Mouse (Mus musculus) right cerebral cortex, postnatal 14 days (tissue): Measurements from ENCODE around the gene Spats2.
"Not testable (repeated sequence)": the region's sequence is repeated elsewhere in the genome, so short reads cannot be mapped to it uniquely, and the experiment has no call there.

Experiments
- DNase-seq: peaks from one replicate; pipeline ENCODE4 v3.0.0; 2022

The Spats2 gene

DNA sequence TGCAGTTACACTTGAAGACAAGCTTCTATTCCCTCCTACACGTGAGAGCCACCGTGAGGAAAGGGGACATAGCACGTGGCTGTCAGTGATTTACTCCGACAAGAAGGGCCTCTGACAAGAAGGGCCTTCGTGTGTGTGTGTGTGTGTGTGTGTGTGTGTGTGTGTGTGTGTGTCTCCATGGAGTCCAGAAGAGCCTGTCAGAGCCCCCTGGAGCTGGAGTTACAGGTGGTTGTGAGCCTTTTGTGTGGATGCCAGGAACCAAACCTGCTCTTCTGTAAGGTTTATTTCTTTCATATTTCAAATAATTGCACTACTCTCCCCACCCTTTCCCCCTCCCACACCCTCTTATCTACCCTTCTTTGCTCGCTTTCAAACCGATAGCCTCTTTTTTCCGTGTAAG lies 25.6 kb downstream of the Spats2 start:
- no peak for DNase-seq

DNA sequence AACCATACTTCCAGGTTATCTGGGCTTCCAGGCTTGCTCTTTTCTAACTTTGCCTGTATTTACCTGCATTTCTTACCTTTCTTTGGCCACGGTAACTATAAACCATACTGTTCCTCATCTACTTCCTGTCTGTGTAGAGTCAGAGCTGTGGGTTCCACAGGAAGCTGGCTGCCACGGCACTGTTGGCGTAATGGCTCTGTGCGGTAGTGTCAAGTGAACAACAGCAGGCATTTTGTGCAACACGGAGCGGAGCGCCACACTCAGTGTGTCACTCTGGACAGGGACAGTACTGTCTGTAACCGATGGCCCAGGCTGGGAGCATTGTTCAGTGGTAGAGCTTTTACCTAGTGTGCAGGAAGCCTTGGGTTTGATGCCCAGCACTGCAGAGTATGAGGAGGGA lies 27.8 kb downstream of the Spats2 start:
- no peak for DNase-seq

DNA sequence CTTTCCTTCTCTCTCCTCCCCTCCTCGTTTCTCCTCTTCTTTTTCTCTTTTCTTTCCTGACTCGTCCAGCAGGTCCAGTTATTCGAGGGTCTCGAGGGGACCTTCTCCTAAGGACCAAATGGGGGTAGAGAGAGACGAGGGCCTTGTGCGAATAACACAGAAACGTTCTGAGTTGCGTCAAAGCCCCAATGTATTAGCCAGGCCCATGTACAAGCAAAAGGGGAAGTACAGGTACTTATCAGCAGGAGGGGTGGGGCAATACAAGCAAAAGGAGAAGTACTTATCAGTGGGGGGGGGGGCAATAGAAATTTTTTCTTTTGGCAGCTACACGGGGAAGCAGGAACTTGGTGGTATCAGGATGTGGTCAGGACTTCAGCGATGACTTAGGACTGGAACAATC lies 28.8 kb downstream of the Spats2 start:
- not testable (repeated sequence) for DNase-seq

DNA sequence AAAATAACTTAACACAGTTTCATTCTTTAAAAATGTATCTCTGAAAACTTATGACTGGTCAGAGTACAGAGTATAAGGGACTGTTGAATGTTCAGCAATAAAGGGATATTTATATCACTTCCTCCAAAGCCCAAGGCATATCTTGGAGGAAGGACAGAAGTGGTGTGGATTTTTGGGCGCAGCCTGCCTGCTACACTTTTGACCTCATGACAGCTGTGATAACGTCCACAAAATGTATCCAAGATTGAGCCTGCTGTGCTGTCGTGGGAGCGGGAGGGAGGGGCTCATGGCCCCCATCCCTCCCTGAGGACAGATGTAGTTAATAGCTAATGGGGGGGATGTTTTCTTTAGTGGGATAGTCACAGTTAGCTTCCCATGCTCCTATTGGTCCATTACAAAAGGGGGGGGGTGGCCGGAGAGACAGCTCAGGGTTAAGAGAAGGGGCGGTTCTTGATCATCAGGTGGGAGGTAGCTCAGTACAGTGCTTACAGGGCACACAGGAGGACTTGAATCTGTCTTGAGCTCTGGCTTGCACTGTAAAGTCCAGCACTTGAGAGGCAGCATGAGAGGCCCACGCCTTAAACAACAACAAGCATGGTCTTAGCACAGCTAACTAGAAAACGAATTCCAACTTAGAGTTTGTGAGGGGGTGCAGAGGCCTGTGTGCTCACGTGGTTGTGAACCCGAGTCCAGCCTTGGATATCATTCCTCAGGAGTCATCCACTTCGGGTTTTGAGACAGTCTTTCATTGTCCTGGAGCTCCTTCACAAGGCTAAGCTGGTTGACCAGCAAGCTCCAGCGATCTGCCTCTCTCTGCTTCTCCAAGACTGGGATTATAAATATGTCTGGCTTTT lies 38.0 kb downstream of the Spats2 start:
- no peak for DNase-seq

DNA sequence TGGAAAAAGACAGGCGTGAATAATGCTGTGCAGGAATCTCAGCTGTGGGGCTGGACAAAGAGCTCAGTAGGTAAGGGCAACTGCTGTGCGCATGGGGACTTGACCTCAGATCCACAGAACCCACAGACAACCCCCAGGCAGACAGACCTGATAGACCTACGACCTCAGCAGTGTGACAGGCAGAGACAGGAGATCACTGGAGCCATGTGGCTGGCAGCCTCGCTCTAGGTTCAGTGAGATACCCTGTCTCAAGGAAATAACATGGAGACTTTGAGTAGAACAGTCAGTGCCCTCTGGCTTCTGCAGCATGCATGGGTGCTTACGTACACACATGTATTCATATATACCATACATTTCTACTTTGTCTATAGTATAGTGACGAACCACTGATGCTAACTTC lies 46.4 kb downstream of the Spats2 start:
- no peak for DNase-seq

DNA sequence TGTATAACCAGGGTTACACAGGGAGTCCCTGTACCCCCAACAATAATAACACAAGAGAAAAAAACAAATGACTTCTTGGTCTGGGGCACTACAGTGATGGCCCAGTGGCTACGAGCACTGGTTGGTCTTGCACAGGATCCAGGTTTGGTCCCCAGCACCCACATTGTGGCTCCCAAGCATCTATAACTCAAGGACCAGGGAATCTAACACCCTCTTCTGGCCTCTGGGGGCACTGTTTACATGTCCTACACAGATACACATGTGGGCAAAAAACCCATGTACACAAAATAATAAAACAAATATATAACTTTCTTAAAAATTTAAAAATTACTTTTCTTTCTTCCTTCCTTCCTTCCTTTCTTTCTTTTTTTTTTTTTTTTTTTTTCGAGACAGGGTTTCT lies 53.9 kb downstream of the Spats2 start:
- no peak for DNase-seq

DNA sequence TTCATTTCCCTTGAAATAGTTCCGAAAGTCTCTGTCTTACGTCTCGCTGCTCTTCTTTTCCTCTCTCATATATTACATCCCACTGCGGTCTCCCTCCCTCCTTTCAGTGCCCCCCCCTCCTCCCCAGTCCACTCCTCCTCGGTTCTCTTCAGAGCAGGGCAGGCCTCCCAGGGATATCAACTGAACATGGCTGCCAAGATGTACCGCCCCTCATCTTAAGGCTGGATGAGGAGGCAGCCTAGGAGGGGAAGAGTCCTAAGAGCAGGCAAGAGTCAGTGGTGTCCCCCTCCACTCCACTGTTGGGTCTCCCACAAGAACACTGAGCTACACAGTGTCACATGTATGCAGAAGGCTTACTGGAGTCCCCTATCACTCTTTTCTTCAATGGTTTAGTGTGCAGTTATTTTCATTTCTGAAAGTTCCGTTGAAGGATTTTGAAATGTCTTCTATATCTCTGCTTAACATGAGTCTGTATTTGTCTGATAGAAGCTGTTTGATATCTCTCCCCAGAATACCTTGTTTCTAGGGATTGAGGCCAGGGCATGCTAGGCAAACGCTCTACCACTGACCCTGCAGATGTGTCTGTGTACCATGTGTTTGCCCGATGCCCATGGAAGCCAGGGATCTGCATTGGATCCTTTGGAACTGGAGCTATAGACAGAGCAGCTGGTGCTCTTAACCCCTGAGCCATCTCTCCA lies 58.6 kb downstream of the Spats2 start:
- no peak for DNase-seq

DNA sequence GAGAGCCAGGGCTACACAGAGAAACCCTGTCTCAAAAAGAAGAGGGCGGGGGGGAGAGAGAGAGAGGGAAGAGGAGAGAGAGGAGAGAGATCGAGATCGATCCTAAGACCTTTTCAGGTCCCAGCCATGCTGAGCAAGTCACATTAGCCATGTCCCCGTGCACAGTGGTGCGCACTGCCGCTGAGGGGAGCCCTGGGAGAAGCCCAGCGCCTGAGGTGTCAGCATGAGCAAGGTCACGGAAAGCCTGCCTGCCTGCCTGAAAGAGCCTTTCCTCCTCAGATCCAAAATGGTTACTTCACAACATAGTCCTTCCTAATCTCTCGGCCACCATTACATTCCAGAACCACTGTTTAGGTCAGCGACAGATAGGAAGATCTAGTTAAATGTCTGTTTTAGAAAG lies 68.6 kb downstream of the Spats2 start:
- DNase-seq = no peak

DNA sequence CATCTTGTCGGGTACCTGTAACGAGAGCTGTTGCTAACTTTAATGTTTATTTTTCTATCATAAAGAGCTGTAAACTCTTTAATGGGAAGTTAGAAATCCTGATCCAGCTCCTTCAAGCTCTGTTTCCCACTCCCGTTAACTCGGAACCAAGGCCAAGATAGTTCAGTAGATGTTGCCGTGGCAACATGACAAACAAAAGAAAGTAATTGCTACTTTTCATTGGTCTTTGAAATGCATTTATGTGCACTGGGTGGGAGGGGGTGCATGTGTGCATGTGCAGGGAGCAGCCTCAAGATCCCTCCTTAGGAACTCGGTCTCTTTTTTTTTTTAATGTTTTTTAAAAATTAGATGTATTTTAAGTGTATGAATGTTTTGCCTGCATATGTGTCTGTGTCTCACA lies 69.3 kb downstream of the Spats2 start:
- no peak for DNase-seq

DNA sequence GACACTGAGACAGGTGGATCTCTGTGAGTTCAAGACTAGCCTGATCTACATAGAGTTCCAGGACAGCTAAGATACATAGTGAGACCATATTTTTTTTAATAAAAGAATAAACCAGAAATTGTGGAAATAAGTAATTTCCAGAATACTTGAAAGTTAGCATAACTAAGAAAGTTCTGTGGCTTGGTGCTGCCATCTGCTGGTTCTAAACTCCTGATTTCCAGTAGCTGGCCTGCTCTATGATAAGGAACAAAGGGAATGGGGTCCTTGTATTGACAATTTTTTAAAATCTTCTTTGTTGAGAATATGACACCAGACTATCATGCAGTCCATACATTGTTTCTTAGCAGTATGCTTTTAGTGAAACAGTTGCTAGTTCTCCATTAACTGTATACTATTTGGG lies 73.0 kb downstream of the Spats2 start:
- DNase-seq = peak; percentile 56

DNA sequence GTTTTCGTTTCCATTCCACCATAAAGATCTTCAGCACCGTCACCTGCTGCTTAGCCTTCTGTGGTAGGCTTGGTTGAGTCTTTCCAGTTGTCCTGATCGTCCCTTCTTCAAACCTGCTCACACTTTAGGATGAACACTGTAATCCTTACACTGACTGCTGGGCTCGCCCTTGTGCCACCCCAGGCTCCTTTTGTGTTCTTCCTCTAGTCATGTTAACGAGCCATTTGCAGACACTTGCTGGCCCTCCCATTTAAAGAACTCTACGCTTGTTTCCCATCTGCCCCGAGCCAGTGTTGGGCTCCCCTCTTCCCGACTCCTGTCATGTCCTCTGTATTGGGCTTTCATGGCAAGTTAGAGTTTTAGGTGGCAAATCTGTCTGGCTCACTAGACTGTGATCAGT lies 80.2 kb downstream of the Spats2 start:
- no peak for DNase-seq

DNA sequence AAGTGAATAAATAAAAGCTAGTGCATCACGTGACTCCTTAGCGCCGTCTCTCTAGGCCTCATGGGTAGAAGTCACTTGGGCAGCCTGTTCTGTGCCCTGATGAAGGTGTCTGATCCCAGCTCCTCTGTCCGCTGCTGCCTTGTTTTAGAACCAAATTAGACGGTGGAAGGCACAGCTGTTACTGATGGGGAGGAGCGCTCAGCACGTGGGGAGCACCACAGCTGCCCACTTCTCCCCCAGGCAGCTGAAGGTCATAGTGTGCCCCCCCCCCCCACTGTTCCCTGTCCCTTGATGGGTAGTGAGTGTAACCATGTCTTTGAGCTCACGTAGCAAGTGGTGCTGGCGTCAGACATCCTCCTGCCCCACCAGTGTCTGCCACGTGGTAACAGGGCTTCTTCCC lies 87.5 kb downstream of the Spats2 start:
- DNase-seq = no peak

DNA sequence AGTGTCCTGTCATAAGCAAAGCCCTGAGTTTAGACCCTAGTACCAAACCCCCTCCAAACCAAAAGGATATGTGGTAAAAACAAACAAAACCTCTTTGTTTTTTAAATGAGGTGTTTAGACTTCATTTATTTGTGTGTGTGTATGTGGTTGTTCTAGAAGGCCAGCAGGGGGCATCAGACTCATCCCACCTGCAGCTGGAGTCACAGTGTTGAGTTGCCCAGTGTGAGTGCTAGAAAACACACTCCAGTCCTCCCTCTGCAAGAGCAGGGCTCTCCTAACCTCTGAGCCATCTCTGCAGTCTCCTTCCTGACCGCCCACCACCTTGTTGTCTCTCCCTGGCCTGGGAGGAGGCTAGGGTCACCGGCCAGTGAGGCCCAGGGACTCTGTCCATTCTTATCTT lies 89.2 kb downstream of the Spats2 start:
- no peak for DNase-seq

DNA sequence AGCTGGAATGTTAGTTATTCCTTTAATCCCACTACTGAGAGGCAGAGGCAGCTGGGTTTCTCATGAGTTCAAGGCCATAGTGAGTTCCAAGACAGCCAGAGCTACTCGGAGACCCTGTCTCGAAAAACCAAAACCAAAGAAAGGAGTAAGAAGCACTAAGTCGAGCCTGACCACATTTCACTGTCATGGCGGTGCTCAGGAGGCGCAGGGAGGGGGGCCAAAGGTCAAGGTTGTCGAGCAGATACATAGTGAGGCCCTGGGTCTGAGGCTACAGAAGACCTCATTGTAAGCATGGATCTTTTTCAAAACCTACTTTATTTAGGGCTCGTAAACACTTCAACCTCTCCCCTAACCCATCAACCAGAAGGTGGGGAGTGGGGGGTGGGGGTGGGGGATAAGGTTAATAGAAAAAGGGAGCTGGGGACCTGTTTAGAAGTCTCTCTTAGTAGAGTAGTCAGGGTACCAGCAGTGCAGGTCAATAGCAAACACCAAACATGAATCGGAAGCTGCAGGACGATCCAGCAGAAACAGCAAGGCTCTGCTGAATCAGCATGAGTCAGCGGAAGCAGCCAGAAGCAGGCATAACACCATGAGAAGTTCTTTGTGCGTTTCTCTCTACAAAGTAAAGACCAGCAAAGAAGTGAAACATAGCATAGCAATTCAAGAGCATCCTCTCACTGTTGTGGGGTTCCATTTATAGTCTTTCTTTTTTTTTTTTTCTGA lies 90.2 kb downstream of the Spats2 start:
- no peak for DNase-seq

DNA sequence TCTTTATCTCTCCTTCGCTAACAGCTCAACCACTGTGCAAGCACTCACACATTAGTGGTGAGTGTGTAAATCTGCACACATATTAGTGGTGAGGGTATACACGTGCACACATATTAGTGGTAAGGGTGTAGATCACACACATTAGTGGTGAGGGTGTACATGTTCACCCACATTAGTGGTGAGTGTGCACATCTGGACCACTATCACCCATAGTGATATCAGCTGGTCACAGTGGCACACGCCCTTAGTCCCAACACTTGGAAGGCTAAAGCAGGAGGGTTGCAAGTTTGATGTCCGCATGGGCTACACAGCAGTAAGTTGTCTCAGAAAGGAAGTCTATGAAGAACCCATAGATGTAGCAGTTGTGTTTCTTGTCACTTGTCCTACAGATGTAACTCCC lies 91.9 kb downstream of the Spats2 start:
- DNase-seq = no peak

DNA sequence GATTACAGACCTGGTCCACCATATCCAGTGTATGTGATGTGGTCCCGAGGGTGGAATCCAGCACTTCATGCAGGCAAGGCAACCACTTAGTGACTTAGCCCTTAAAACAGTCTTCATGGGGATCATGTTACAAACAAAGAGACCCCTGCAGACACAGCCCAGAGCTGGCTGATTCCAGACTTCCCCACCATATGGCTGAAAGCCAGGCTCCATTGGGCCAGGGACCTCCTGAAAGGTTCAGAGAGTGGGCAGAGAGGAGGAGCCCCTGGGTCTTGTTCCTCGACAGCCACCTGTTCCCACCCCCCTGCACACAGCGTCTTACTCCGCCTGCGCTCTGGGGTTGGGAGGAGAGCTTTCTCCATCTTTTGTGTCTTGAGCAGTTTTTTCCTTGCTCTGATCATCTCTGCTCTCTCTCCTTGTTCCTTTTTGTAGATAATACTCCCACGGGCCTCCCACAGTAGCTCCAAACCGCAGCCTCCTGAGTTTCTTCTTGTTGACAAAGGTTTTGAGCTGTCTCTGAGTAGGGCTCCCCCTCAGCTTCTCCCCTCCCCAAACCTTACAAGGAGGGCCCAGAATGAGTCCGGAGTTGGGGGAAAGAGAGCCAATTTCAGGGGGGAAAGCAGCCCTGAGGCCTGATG lies 95.7 kb downstream of the Spats2 start:
- DNase-seq = no peak

DNA sequence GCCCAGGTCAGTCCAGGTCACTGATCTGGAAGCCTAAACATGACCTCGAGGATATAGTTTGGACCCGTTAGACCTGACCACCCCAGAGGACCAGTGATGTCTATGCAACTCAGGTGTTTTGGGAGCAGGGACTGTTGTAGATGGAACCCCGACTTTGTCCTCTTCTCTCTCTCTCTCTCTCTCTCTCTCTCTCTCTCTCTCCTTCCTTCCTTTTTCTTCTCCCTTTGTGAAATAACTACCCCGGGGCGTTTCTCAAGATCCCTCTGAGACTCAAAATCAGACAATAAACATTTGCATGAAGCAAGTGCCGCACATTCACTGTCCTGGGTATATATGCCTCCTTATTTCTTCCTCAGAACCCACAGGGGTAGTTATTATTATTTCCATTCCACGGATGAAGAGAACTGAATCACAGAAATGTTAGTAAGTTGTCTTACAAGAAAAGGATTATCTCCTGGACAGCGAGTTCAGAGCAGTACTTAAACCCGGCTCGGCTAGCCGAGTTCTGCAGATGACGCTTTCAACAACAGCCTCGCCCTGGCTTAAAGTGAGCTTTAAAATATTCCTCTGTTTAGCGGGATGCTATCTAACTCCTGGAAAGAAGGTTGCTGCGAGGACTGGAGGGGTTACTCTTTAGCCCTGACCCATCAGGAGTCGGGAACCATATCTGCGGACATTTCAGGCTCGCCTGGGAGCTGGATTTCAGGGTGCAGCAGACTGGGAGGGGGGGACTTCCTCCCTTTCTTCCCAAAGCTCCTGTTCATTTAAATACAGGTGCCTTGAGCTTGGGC lies 97.3 kb downstream of the Spats2 start:
- DNase-seq = no peak

DNA sequence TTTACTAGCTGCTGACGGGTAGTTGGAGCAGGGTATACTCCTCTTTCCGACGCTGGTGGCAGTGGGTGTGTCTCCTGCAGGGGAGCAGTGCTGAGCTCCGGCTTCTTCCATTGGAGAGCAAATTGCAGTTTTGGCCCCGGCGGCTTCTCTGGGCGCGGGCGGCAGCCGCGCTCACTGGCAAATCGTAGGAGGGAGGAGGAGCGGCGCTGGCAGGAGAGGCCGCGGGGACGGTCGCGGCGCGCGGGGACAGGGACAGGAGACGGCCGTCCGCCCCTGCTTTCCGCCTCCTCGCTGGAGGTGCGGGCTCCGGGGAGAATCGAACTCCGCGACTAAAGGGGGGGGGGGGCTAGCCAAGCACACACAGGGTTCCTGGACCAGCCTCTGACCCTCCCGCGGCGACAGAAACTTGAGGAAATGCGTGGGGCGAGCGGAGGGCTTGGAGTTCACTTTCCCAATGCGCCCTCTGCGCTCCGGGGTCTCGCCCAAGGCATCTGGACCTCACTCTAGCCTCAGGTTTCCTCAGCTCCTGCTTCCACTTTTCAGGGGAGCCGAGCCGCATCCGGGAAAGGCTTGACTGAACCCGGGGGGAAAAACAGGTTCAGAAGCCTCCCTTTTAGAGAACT lies 98.0 kb downstream of the Spats2 start:
- DNase-seq = peak; percentile 66

DNA sequence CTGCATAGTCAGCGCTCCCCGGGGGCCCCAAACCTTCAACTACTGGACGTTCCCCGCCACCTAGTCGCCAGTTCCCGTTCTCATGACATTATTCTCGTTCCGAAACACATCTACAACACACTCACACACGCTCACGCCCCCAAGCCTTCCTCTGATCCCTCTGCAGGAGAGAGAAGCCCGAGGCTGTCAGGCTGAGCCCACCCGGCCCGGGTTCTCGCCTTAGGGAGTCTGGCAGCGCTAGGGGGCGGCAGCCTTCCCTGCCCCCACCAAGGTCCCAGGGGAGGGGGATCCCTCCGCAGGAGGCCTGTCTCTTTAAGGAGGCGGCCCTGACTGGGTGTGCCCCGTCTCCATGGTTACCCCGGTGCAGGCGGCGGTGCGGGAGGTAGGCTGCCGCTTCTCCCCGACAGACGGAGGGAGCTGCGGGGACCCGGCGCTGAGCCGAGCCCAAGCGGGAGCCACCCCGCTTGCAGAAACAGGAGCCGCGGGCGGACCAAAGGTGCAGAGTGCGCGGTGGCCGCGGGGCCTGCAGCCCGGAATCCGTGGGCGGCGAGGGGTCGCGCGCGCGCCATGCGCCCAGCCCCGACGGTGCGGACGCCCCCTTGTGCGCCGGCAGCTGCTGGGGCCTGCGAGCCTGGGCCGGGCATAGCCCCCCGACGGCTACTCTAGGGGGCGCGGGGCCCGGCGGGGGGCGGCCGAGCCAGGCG lies 98.6 kb downstream of the Spats2 start, which contains the start of gene Kcnh3:
Kcnh3 (plus strand) TSS at position 654 of the 704 bp plus-strand sequence.
- DNase-seq = peak; percentile 79

DNA sequence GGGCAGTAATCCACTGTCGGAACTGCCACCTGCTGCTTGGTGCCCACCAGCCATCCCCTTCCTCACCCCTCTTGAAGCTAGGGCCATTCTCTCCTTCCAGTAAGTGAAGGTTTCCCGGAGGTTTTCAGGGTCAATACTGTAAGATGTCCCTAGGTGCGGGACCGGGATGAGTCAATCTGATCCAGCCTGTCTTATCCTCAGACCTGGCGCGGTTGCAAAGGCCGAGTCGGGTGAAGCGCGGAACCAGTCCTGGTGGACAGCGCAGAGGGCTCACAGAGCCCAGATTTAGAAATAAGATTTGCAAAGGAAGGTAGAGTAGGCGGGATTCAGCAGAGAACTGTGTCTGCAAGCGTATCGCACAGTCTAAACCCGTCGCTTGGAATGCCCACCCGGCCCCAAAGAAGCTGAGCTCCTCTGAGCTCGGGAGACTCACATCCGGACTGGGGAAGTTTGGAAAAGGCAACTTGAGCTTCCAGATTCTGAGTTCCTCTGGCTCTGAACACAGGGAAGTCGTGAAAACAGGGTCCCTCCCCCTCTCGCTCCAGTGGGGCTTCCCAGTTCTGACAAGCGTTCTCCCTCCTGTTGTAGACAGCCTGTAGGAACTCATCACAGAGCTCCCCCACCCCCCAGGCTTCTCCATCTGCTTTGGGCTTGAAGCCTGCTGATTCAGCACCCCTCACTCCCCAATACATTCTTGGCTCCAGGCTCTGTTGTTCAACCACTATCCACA lies 99.5 kb downstream of the Spats2 start:
- peak; percentile 61 for DNase-seq

DNA sequence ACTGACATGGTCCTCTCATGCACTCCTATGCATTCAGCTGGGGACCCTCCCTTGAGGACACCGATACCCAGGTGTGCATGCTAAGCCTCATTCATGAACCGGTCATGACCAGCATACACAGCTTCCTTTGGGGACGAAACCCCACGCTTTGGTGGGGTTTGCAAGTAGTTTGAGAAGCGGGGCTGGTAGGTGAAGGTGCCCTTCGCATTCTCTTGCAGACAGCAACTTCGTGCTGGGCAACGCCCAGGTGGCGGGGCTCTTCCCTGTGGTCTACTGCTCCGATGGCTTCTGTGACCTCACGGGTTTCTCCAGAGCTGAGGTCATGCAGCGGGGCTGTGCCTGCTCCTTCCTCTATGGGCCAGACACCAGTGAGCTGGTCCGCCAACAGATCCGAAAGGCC lies 100.4 kb downstream of the Spats2 start:
- no peak for DNase-seq
